Mouse (Mus musculus): ENCODE measurements around the gene Ptprs. TPM values are rescaled to one million over a fixed set of nuclear protein-coding genes. Genes with fewer than 3 reads are reported as not detected.

Gene Ptprs
- polyA plus RNA-seq, 1 experiment, result 63.4 TPM

GRCm38 (mm10) chr17:56411437-56411836 is 64.8 kb downstream of the Ptprs start:
- Histone ChIP-seq H3K4me3 (ENCODE audit: control insufficient read depth, low read depth, low read length) (no peak overlapping the region), H3K27ac (ENCODE audit: control insufficient read depth, insufficient read depth, low read depth, low read length) (no peak overlapping the region), H3K27me3 (ENCODE audit: control insufficient read depth, insufficient read depth, low read length) (no peaks in the 10 kb centered on the region), H3K4me1 (ENCODE audit: control insufficient read depth, insufficient read depth, low read length) (no peaks in the 10 kb centered on the region; the same call in none of the 2 replicates), H3K36me3 (ENCODE audit: control insufficient read depth, insufficient read depth, low read length) (peaks cover 3% of the 10 kb centered on the region)
- TF ChIP-seq CTCF (IDR thresholded peaks at IDR 0.05; ENCODE audit: control insufficient read depth, insufficient read depth, insufficient replicate concordance, low read depth, low read length) (no peak), POLR2A (IDR thresholded peaks at IDR 0.05; ENCODE audit: control insufficient read depth, low read depth, low read length) (no peak)

DNA sequence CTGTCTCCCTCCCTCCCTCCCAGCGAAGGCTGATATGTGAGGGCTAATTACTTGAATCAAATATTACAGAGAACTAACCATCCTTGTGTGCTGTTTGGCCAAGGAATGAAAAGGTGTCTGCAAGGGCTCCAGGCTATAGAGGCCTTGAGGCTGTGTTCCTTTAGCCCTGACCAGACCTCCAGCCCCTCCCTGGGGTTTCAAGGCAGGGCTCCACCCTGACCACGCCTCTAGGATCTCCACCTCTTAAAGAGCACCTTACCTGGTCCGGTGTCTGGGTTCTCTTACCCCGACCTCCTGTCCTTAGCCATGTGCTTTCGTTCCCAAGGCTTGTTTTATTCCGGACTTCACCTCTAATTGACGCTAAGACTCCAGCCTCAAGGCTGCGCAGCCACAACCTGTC is 66.5 kb downstream of the Ptprs start:
- H3K4me3 ChIP-seq (ENCODE audit: control insufficient read depth, low read depth, low read length), result no peak overlapping the region

GRCm38 (mm10) chr17:56408965-56409625 is 67.2 kb downstream of the Ptprs start:
- Histone ChIP-seq H3K36me3 (ENCODE audit: control insufficient read depth, insufficient read depth, low read length) (peaks cover 2% of the 10 kb centered on the region), H3K27ac (ENCODE audit: control insufficient read depth, insufficient read depth, low read depth, low read length) (no peak overlapping the region), H3K4me1 (ENCODE audit: control insufficient read depth, insufficient read depth, low read length) (no peaks in the 10 kb centered on the region; the same call in none of the 2 replicates), H3K27me3 (ENCODE audit: control insufficient read depth, insufficient read depth, low read length) (no peaks in the 10 kb centered on the region), H3K4me3 (ENCODE audit: control insufficient read depth, low read depth, low read length) (no peak overlapping the region)
- no peak for TF ChIP-seq CTCF (IDR thresholded peaks at IDR 0.05; ENCODE audit: control insufficient read depth, insufficient read depth, insufficient replicate concordance, low read depth, low read length)
- no peak for TF ChIP-seq POLR2A (IDR thresholded peaks at IDR 0.05; ENCODE audit: control insufficient read depth, low read depth, low read length)

More for the DNA sequence above, 66.5 kb downstream of the Ptprs start:
- Histone ChIP-seq H3K27ac (ENCODE audit: control insufficient read depth, insufficient read depth, low read depth, low read length) (no peak overlapping the region), H3K27me3 (ENCODE audit: control insufficient read depth, insufficient read depth, low read length) (no peaks in the 10 kb centered on the region), H3K36me3 (ENCODE audit: control insufficient read depth, insufficient read depth, low read length) (peaks cover 2% of the 10 kb centered on the region), H3K4me1 (ENCODE audit: control insufficient read depth, insufficient read depth, low read length) (no peaks in the 10 kb centered on the region; the same call in none of the 2 replicates)
- TF ChIP-seq CTCF (IDR thresholded peaks at IDR 0.05; ENCODE audit: control insufficient read depth, insufficient read depth, insufficient replicate concordance, low read depth, low read length), result no peak
- TF ChIP-seq POLR2A (IDR thresholded peaks at IDR 0.05; ENCODE audit: control insufficient read depth, low read depth, low read length), result no peak

DNA sequence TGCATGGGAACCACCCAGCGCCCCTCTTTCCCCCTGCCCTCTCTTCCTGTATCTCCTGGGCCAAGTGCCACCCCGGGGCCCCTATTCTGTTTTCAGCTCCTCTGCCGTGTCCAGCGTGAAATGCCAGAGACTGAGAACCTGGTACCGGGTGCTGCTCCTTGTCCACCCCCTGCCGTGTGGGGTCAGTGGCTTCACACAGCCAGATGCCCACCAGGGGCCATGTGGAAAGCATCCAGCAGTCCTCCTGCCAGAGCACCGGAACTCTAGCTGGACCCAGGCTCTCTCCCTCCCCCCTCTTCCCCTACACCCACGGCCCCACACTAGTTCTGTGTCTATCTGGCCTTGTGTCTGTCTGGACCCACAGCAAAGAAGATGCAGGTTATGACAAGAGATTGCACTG is 68.9 kb downstream of the Ptprs start:
- no peak overlapping the region for H3K4me3 ChIP-seq (ENCODE audit: control insufficient read depth, low read depth, low read length)
- H3K36me3 ChIP-seq (ENCODE audit: control insufficient read depth, insufficient read depth, low read length), result no peaks in the 10 kb centered on the region; the same call in 1 of the 2 replicates
- no peaks in the 10 kb centered on the region for H3K27me3 ChIP-seq (ENCODE audit: control insufficient read depth, insufficient read depth, low read length)
- no peaks in the 10 kb centered on the region; the same call in none of the 2 replicates for H3K4me1 ChIP-seq (ENCODE audit: control insufficient read depth, insufficient read depth, low read length)
- TF ChIP-seq POLR2A (IDR thresholded peaks at IDR 0.05; ENCODE audit: control insufficient read depth, low read depth, low read length), result no peak
- no peak for TF ChIP-seq CTCF (IDR thresholded peaks at IDR 0.05; ENCODE audit: control insufficient read depth, insufficient read depth, insufficient replicate concordance, low read depth, low read length)
- no peak overlapping the region for H3K27ac ChIP-seq (ENCODE audit: control insufficient read depth, insufficient read depth, low read depth, low read length)

- Histone ChIP-seq H3K36me3 (ENCODE audit: control insufficient read depth, insufficient read depth, low read length) (no peaks in the 10 kb centered on the region), H3K27me3 (ENCODE audit: control insufficient read depth, insufficient read depth, low read length) (no peaks in the 10 kb centered on the region), H3K4me3 (ENCODE audit: control insufficient read depth, low read depth, low read length) (no peak overlapping the region), H3K4me1 (ENCODE audit: control insufficient read depth, insufficient read depth, low read length) (no peaks in the 10 kb centered on the region; the same call in none of the 2 replicates), H3K27ac (ENCODE audit: control insufficient read depth, insufficient read depth, low read depth, low read length) (no peak overlapping the region)
- TF ChIP-seq POLR2A (IDR thresholded peaks at IDR 0.05; ENCODE audit: control insufficient read depth, low read depth, low read length) (no peak), CTCF (IDR thresholded peaks at IDR 0.05; ENCODE audit: control insufficient read depth, insufficient read depth, insufficient replicate concordance, low read depth, low read length) (no peak)
These were observed 69.4 kb downstream of the Ptprs start for GRCm38 (mm10) chr17:56406878-56407277.

- Histone ChIP-seq H3K27me3 (ENCODE audit: control insufficient read depth, insufficient read depth, low read length) (no peaks in the 10 kb centered on the region), H3K4me1 (ENCODE audit: control insufficient read depth, insufficient read depth, low read length) (no peaks in the 10 kb centered on the region; the same call in none of the 2 replicates), H3K4me3 (ENCODE audit: control insufficient read depth, low read depth, low read length) (no peak overlapping the region), H3K27ac (ENCODE audit: control insufficient read depth, insufficient read depth, low read depth, low read length) (no peak overlapping the region), H3K36me3 (ENCODE audit: control insufficient read depth, insufficient read depth, low read length) (no peaks in the 10 kb centered on the region)
- TF ChIP-seq POLR2A (IDR thresholded peaks at IDR 0.05; ENCODE audit: control insufficient read depth, low read depth, low read length), result no peak
- TF ChIP-seq CTCF (IDR thresholded peaks at IDR 0.05; ENCODE audit: control insufficient read depth, insufficient read depth, insufficient replicate concordance, low read depth, low read length), result no peak
These were observed 70.1 kb downstream of the Ptprs start for GRCm38 (mm10) chr17:56405856-56406840.

- H3K4me1 ChIP-seq (ENCODE audit: control insufficient read depth, insufficient read depth, low read length), result no peaks in the 10 kb centered on the region; the same call in none of the 2 replicates
- no peak overlapping the region for H3K27ac ChIP-seq (ENCODE audit: control insufficient read depth, insufficient read depth, low read depth, low read length)
- no peaks in the 10 kb centered on the region for H3K27me3 ChIP-seq (ENCODE audit: control insufficient read depth, insufficient read depth, low read length)
- TF ChIP-seq CTCF (IDR thresholded peaks at IDR 0.05; ENCODE audit: control insufficient read depth, insufficient read depth, insufficient replicate concordance, low read depth, low read length), result no peak
- no peak for TF ChIP-seq POLR2A (IDR thresholded peaks at IDR 0.05; ENCODE audit: control insufficient read depth, low read depth, low read length)
- no peak overlapping the region for H3K4me3 ChIP-seq (ENCODE audit: control insufficient read depth, low read depth, low read length)
- H3K36me3 ChIP-seq (ENCODE audit: control insufficient read depth, insufficient read depth, low read length), result no peaks in the 10 kb centered on the region
These were observed 70.9 kb downstream of the Ptprs start for GRCm38 (mm10) chr17:56405341-56405740.
